Mouse (Mus musculus): ENCODE results near the gene Cdh9.

Gene Cdh9

GRCm38 (mm10) chr15:16728470-16729011 lies at the start of gene Cdh9:
Gene Cdh9, plus strand, starts transcription at chr15:16728756.
- DNase-seq: no peak

- no peak for DNase-seq
These were observed 49.5 kb upstream of the Cdh9 start for GRCm38 (mm10) chr15:16679096-16679495.

- no peak for DNase-seq
These were observed 28.7 kb upstream of the Cdh9 start for GRCm38 (mm10) chr15:16699821-16700220.

- no peak for DNase-seq
These were observed 26.2 kb upstream of the Cdh9 start for GRCm38 (mm10) chr15:16702340-16702739.

- no peak for DNase-seq
These were observed 10.5 kb downstream of the Cdh9 start for GRCm38 (mm10) chr15:16739088-16739487.

GRCm38 (mm10) chr15:16746672-16747071 lies 18.1 kb downstream of the Cdh9 start:
- no peak for DNase-seq

GRCm38 (mm10) chr15:16763252-16763651 lies 34.7 kb downstream of the Cdh9 start:
- no peak for DNase-seq

- no peak for DNase-seq
These were observed 56.0 kb downstream of the Cdh9 start for GRCm38 (mm10) chr15:16784575-16784974.

GRCm38 (mm10) chr15:16792857-16793256 lies 64.3 kb downstream of the Cdh9 start:
- DNase-seq: no peak

- no peak for DNase-seq
These were observed 72.7 kb downstream of the Cdh9 start for GRCm38 (mm10) chr15:16801302-16801701.

- DNase-seq: no peak
These were observed 82.2 kb downstream of the Cdh9 start for GRCm38 (mm10) chr15:16810787-16811186.

GRCm38 (mm10) chr15:16814035-16814434 lies 85.5 kb downstream of the Cdh9 start:
- DNase-seq: no peak

GRCm38 (mm10) chr15:16834761-16835160 lies 106.2 kb downstream of the Cdh9 start:
- DNase-seq: no peak

GRCm38 (mm10) chr15:16882542-16882941 lies 154.0 kb downstream of the Cdh9 start:
- no peak for DNase-seq

- DNase-seq: no peak
These were observed 168.1 kb downstream of the Cdh9 start for GRCm38 (mm10) chr15:16896674-16897073.
